Comparison of ENCODE assay signal across 24 mouse cellular contexts in genomic region chr7:41512672-41513071, GRCm38 (mm10). TPM values are rescaled to one million over a fixed set of nuclear protein-coding genes. Genes with fewer than 3 reads are reported as not detected.
A peak's percentile ranks its signal among the peaks of the same experiment; 100 is the strongest.
DNase-seq lines count a peak whose midpoint lies in the region; ATAC-seq and TF ChIP-seq lines count a peak whose summit lies in the region.
"Had no signal": no experiment of that assay in that cellular context is flagged by ENCODE, and none has a peak within 500 bp of the region (broad histone marks: within the 10 kb centered on the region; RNA-seq: fewer than 3 reads in every experiment).

No protein-coding gene starts in this region.

- DNase-seq in ES-CJ7 (ENCODE audit: low read depth, low spot score) (peak; percentile 67), R1 (ENCODE audit: low read depth, low spot score) (peak; percentile 87)
- no peak for DNase-seq in cerebellum, postnatal 25 days
- DNase-seq: adrenal gland, adult 8-10 months; adrenal gland, postnatal 14 days; adrenal gland, postnatal 36 days; B cell, adult 2 months; cerebellum, adult 11 months; cerebellum, adult 18-20 months; cerebellum, adult 8-10 months; cerebellum, adult 9-11 months; cerebellum, postnatal 14 days; forebrain, postnatal 0 days had no signal

- no peak for ATAC-seq in kidney, embryonic 15.5 days (replicated peaks; ENCODE audit: low FRiP score)
- ATAC-seq in hindbrain, embryonic 12.5 days (ENCODE audit: low FRiP score) = no peak
- ATAC-seq: activated CD4-positive, CD25-positive, alpha-beta regulatory T cell, adult 4 months; CD4-positive, CD25-positive, alpha-beta regulatory T cell, adult 4 months; forebrain, embryonic 13.5 days; forebrain, embryonic 15.5 days; forebrain, postnatal 0 days; Patski had no signal

- no peaks in the 10 kb centered on the region for H3K27me3 ChIP-seq in E14TG2a.4 (ENCODE audit: insufficient read depth, low read length)
- H3K27me3 ChIP-seq in kidney, embryonic 15.5 days = no peaks in the 10 kb centered on the region
- H3K27me3 ChIP-seq in hindbrain, embryonic 12.5 days = no peaks in the 10 kb centered on the region
- H3K27me3 ChIP-seq: embryonic facial prominence, embryonic 12.5 days; forebrain, embryonic 13.5 days; forebrain, embryonic 15.5 days had no signal

- 87% methylated on average over 3 of the region's 3 CpGs for WGBS in kidney, embryonic 15.5 days
- WGBS in hindbrain, embryonic 12.5 days = 83% methylated on average over 3 of the region's 3 CpGs

- no peaks in the 10 kb centered on the region for H3K9me3 ChIP-seq in E14TG2a.4 (ENCODE audit: low read length)
- no peaks in the 10 kb centered on the region for H3K9me3 ChIP-seq in kidney, embryonic 15.5 days (replicated peaks)
- H3K9me3 ChIP-seq in hindbrain, embryonic 12.5 days (replicated peaks) = peaks cover 3% of the 10 kb centered on the region; the same call in 1 of the 2 replicates
- H3K9me3 ChIP-seq: forebrain, embryonic 15.5 days; G1E had no signal

- H3K36me3 ChIP-seq in E14TG2a.4 (ENCODE audit: insufficient read depth, low read length) = no peaks in the 10 kb centered on the region
- H3K36me3 ChIP-seq in kidney, embryonic 15.5 days = no peaks in the 10 kb centered on the region
- H3K36me3 ChIP-seq in hindbrain, embryonic 12.5 days = no peaks in the 10 kb centered on the region
- H3K36me3 ChIP-seq: embryonic facial prominence, embryonic 10.5 days; embryonic facial prominence, embryonic 12.5 days; forebrain, embryonic 15.5 days; G1E had no signal

- H3K27ac ChIP-seq in kidney, embryonic 15.5 days = no peak overlapping the region
- no peak overlapping the region for H3K27ac ChIP-seq in hindbrain, embryonic 12.5 days
- H3K27ac ChIP-seq: embryonic facial prominence, embryonic 10.5 days; embryonic facial prominence, embryonic 12.5 days; forebrain, embryonic 13.5 days; forebrain, embryonic 15.5 days had no signal

- H3K4me1 ChIP-seq in E14TG2a.4 (replicated peaks; ENCODE audit: low read depth, low read length) = peaks cover 23% of the 10 kb centered on the region
- H3K4me1 ChIP-seq in kidney, embryonic 15.5 days = no peaks in the 10 kb centered on the region
- no peaks in the 10 kb centered on the region for H3K4me1 ChIP-seq in hindbrain, embryonic 12.5 days
- H3K4me1 ChIP-seq: embryonic facial prominence, embryonic 10.5 days; embryonic facial prominence, embryonic 12.5 days; forebrain, embryonic 13.5 days; forebrain, embryonic 15.5 days had no signal

- 0 out of 2 replicates have a peak overlapping the region, but pooled peaks have one; percentile 37 for H3K4me3 ChIP-seq in E14TG2a.4 (replicated peaks; ENCODE audit: low read length)
- H3K4me3 ChIP-seq in kidney, embryonic 15.5 days (replicated peaks) = no peak overlapping the region
- H3K4me3 ChIP-seq in hindbrain, embryonic 12.5 days = no peak overlapping the region
- H3K4me3 ChIP-seq: embryonic facial prominence, embryonic 10.5 days; embryonic facial prominence, embryonic 12.5 days; forebrain, embryonic 13.5 days; forebrain, embryonic 15.5 days had no signal

- no peak overlapping the region for H3K9ac ChIP-seq in kidney, embryonic 15.5 days
- no peak overlapping the region for H3K9ac ChIP-seq in hindbrain, embryonic 12.5 days
- H3K9ac ChIP-seq: embryonic facial prominence, embryonic 12.5 days; forebrain, embryonic 13.5 days; forebrain, embryonic 15.5 days; forebrain, postnatal 0 days had no signal

- no peak overlapping the region for H3K4me2 ChIP-seq in kidney, embryonic 15.5 days
- no peak overlapping the region for H3K4me2 ChIP-seq in hindbrain, embryonic 12.5 days (replicated peaks)
- H3K4me2 ChIP-seq: embryonic facial prominence, embryonic 12.5 days; forebrain, embryonic 13.5 days; forebrain, embryonic 15.5 days had no signal

- TF ChIP-seq CTCF in E14TG2a.4 (conservative IDR thresholded peaks at IDR 0.05; ENCODE audit: low read length) = no peak

RNA-seq across cellular contexts. Expression of gene AW146154, which starts 13.0 kb away (rescaled TPM):
- polyA plus RNA-seq in kidney, embryonic 15.5 days (2015; fragmentation: Nextera tagmentation; extraction: Ambion mirVana) = 10.9 and 12.6 TPM in 2 replicates
- polyA plus RNA-seq in hindbrain, embryonic 12.5 days (2016; fragmentation: Nextera tagmentation; extraction: Ambion mirVana) = 6.9 and 9.0 TPM in 2 replicates

RNA-seq across cellular contexts. Expression of gene Gm20449, which starts 13.5 kb away (rescaled TPM):
- polyA plus RNA-seq in kidney, embryonic 15.5 days (2015; fragmentation: Nextera tagmentation; extraction: Ambion mirVana) = 0.12 and 0.14 TPM in 2 replicates
- polyA plus RNA-seq in hindbrain, embryonic 12.5 days (2016; fragmentation: Nextera tagmentation; extraction: Ambion mirVana) = 0.09 and 0.12 TPM in 2 replicates
- polyA plus RNA-seq: activated CD4-positive, CD25-positive, alpha-beta regulatory T cell, adult 4 months; CD4-positive, CD25-positive, alpha-beta regulatory T cell, adult 4 months; G1E had no signal

Comparison
In these comparisons a context has a peak if more than half of its experiments do, and no peak if none do; other contexts are left out.
1. DNase-seq: peak in ES-CJ7 (single experiment) and R1 (single experiment); none in cerebellum, postnatal 25 days (0 of 2).